Mouse (Mus musculus): ENCODE data around the gene Ftsj1.

Gene Ftsj1

DNA sequence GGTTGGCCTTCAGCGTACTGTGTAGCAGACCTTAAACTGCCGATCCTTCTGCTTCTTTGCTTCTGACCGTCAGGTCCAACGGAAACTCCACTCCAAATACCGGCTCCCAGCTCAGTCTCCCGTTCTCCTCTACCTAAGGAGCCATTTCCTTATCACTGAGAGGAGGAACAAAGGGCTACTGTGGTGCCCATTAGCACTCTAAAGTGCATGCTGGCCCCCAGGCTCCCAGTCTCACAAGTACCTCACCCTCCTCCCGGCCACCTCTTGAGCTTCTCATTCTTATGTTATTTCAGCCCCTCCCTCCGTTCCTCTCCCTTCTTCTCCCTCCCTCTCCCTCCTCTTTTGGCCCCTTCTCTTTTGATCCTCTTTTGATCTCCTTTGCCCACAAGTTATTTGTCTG lies 32.6 kb downstream of the Ftsj1 start:
- no peak for DNase-seq (ENCODE audit: inconsistent age in 2 of 2, low spot score in 1 of 2)

- DNase-seq (ENCODE audit: inconsistent age in 2 of 2, low spot score in 1 of 2): no peak
These were observed 34.1 kb downstream of the Ftsj1 start for GRCm38 (mm10) chrX:8218114-8218513.

DNA sequence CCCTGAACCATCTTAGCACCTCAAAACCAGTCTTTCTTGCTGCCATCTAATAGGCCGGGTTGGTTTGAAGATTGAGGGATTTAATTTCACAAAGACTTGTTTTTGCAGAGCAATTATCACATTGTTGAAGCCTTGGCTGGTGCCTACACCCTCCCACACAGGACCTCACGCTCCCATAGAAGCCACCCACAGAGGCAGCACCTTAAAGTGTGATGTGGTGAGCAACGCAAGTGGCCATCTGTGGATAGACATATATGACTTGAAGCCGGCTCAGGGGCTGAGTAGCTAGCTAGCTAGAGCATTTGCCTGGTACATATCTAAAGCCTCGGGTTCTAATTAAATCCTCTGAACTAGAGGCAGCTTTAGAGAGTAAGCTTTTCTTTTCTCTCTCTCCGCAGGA lies 34.8 kb downstream of the Ftsj1 start:
- DNase-seq (ENCODE audit: inconsistent age in 2 of 2, low spot score in 1 of 2): no peak

- DNase-seq (ENCODE audit: inconsistent age in 2 of 2, low spot score in 1 of 2): no peak
These were observed 40.6 kb downstream of the Ftsj1 start for GRCm38 (mm10) chrX:8211490-8212207.

- no peak for DNase-seq (ENCODE audit: inconsistent age in 2 of 2, low spot score in 1 of 2)
These were observed 42.5 kb downstream of the Ftsj1 start for GRCm38 (mm10) chrX:8209720-8210119.

GRCm38 (mm10) chrX:8207224-8207623 lies 45.0 kb downstream of the Ftsj1 start:
- DNase-seq (ENCODE audit: inconsistent age in 2 of 2, low spot score in 1 of 2): no peak

DNA sequence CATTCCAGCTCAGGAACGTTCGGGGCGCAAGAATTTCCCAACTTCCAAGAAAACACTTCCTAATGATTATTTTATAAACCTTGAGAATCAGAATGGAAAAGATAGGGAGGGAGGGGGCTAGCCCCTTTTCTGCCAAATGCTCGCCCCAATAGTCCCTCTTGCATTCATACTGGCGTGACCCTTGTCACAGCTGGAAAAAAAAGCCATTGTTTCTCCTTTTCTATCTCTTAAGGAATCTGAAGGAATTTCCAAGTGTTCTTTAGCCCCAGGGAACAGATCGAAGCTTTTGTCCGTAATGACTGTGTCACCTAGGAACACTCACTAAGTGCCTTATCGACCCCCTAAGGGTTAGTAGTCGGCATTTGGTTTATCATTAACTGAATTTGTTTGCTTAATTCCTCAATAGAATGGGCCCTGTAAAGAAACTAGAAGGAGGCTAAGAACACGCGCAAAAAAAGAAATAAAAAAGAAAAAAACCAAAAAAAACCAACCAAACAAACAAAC lies 45.5 kb downstream of the Ftsj1 start:
- DNase-seq (ENCODE audit: inconsistent age in 2 of 2, low spot score in 1 of 2): no peak

DNA sequence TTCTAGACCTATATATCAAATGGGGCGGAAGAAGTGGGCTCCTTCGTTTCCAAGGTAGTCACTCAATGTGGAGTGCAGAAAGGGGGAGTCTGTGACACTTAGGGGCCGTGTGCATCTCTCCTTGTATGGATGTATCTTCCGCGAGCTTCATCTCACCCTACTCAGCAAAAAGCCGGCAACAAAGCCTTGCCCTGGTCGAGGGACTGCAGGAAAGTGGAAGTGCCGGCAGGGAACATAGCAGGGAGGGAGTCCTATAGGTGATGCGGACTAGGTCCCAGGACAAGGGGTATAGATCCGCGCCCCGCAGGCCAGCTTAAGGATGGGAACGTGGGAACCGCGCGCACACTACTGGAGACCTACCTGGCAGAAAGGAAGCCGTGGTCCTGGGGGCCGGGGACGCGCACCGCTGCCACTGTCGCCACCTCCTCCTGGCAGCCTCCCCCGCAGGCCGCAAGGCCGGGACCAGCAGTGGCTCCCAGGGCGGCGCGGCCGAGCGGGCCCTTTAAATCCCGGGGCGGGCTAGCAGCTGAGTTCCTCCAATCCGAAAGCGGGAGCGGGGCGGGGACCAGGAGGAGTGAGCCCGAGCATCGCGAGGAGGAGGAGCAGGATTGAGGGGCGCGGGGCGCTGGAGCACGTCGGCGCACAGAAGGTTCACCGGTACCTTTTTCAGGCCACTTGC lies 46.1 kb downstream of the Ftsj1 start, which contains the start of gene Porcn:
Porcn (minus strand) TSS at position 511 of the 679 bp plus-strand sequence.
- peak; percentile 87 to 93 for DNase-seq (ENCODE audit: inconsistent age in 2 of 2, low spot score in 1 of 2)

DNA sequence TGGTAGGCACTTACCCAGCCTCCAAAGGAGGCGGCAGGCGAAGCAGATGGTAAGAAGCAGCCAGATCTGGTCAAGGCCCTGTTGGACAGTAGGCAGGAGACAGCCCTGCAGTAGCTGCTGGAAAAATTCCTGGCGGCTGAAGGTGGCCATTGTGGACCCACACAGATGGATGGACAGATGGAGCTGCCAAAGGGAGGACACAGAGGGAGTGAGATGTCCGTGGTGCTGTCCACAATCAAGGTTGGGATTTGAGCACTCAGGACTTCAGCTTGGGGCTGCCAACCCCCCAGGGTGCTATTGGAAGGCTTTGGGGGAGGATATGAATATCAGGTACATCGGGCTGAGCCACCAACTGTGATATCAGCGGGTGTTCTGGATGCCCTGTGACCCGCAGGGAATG lies 46.7 kb downstream of the Ftsj1 start:
- no peak for DNase-seq (ENCODE audit: inconsistent age in 2 of 2, low spot score in 1 of 2)

- DNase-seq (ENCODE audit: inconsistent age in 2 of 2, low spot score in 1 of 2): no peak
These were observed 47.1 kb downstream of the Ftsj1 start for GRCm38 (mm10) chrX:8205088-8205487.

- DNase-seq (ENCODE audit: inconsistent age in 2 of 2, low spot score in 1 of 2): no peak
These were observed 48.1 kb downstream of the Ftsj1 start for GRCm38 (mm10) chrX:8204076-8204475.

DNA sequence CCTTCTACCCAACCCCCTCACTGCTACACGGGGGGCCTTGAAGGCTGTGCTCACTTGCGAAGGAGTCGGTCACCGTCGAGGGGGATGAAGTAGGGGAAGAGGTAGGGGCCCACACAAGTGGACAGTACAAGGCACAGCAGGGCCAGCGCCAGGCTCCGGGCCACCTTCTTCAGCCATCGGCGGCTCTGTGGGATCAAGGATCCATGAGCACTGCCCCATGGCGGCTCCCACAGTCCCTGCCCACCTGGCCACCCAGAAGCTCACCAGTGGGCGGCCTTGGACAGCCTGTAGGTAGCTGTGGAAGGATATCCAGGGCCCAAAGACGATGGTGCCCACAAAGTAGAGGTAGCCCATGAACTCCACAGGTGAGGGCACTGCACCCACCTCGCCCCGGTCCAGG lies 49.1 kb downstream of the Ftsj1 start:
- no peak for DNase-seq (ENCODE audit: inconsistent age in 2 of 2, low spot score in 1 of 2)

DNA sequence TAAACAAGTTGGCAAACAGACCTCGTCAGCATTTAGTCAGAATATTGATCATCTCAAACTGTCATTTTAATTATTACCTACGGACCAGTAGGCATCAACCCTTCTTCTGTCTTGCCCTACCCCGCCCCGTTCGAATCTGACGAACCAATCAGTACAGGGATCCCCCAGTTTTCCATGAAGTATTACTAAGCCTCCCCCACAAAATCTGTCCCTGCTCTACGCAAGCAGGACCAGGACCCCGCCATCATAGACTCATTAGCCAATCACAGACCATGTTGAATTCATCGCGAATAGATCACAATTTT lies 58.8 kb downstream of the Ftsj1 start, which contains the start of gene Ebp:
Ebp (minus strand) TSS at position 94 of the 305 bp plus-strand sequence.
- peak in 1 of 2 experiments; percentile 27 for DNase-seq (ENCODE audit: inconsistent age in 2 of 2, low spot score in 1 of 2)

GRCm38 (mm10) chrX:8192640-8193418 lies 59.4 kb downstream of the Ftsj1 start:
- DNase-seq (ENCODE audit: inconsistent age in 2 of 2, low spot score in 1 of 2): peak; percentile 85 to 93

- no peak for DNase-seq (ENCODE audit: inconsistent age in 2 of 2, low spot score in 1 of 2)
These were observed 60.0 kb downstream of the Ftsj1 start for GRCm38 (mm10) chrX:8192126-8192639.
